Mouse (Mus musculus): ENCODE measurements around the gene Lgals1. TPM values are rescaled to one million over a fixed set of nuclear protein-coding genes. Genes with fewer than 3 reads are reported as not detected.
"Not testable (repeated sequence)": the region's sequence is repeated elsewhere in the genome, so short reads cannot be mapped to it uniquely, and the experiment has no call there.

The Lgals1 gene
- 10 to 100 TPM; 25.2 to 29.4 TPM for total RNA-seq (2021)

GRCm38 (mm10) chr15:78926021-78926919 is at the start of gene Lgals1:
Lgals1 (plus strand) TSS chr15:78926725.
- DNase-seq = peak; percentile 91
- intact Hi-C loops (cut with DNase I) = no loop called here

DNA sequence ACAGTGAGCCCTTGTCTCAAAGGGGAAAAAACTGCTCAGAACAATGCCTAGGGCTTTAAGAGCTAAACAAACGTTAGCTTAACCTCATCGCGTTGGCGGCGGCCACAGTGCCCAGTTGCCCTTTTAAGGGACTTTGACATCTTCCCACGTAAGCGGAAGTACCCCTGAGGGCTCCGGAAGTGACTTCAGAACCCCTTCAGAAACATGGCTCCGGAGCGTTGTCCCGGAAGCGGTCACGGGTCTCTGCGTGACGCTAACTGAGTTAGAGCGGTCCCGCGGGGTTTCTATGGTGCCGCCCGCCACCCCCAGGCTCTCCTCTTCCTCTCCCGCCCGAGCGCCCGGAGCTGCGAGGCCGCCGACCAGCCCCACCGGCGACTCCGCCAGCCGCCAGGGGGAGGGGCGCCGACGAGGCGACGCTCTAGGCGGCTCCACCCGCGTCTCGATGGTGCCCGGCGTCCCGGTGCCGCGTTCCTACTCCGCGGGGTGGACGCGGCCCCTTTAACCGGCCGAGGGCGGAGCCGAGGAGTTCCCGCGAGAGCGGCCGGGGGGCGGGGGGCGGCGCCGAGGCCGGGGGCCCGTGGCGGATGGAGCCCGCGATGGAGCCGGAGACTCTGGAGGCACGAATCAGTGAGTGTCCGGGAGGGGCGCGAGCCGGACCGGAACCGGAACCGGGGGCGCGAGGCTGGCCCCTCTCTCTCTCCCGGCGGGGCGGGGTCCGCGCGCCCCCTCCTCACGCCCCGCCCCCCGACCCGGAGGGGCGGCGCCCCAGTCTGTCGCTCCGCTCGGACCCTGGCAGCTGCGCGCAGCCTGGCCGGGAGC is 49.3 kb upstream of the Lgals1 start, which contains the start of gene Gga1:
Gene Gga1, plus strand, starts transcription at position 200 of the 819 bp plus-strand sequence.
- DNase-seq = peak; percentile 95
- intact Hi-C loops (cut with DNase I) = no loop called here

GRCm38 (mm10) chr15:78877810-78878390 is 48.6 kb upstream of the Lgals1 start:
- DNase-seq = no peak
- intact Hi-C loops (cut with DNase I) = no loop called here

DNA sequence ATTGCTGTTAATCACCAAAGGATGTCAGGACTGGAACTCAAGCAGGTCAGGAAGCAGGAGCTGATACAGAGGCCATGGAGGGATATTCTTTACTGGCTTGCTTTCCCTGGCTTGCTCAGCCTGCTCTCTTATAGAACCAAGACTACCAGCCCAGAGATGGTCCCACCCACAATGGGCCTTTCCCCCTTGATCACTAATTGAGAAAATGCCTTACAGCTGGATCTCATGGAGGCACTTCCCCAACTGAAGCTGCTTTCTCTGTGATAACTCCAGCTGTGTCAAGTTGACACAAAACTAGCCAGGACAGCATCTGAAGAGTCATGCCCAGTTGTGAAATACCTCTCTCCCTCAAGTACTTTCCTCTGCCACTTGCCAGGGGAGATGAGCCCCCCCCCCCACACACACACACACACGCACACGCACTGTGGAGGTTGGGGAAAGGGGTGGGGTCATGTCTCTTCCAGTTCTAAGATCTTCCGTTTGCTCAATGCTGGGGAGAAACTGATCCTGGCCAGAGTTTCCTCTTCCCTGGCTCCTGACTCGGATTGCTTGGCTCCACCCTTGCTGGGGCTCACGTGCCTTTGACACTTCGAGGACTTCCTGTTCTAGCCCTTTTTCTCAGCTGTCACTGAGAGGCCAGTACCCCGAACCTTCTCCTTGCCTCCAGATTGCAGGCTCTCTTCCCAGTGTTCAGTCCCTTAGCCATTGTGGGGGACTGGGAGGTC is 47.6 kb upstream of the Lgals1 start:
- intact Hi-C loops (cut with DNase I); DNase-seq: not testable (repeated sequence)

GRCm38 (mm10) chr15:78880432-78880831 is 46.1 kb upstream of the Lgals1 start:
- intact Hi-C loops (cut with DNase I) = no loop called here
- DNase-seq = no peak

DNA sequence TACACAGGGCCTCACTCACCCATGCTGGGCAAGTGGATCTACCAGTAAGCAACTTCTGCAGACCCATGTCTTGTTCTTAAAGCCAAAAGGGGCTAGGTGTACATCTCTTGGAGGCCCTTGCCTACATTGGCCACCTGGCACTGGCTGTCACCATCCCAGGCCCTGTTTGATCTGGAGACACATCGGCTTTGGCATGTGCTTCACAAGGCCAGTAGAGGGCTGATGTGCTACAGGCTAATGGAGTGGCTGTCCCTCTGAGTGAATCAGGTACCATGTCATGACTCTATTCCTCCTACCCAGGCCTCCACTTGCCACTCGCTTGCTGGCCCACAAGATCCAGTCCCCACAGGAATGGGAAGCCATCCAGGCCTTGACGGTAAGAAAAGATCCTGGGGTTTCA is 44.7 kb upstream of the Lgals1 start:
- intact Hi-C loops (cut with DNase I) = no loop called here
- no peak for DNase-seq

DNA sequence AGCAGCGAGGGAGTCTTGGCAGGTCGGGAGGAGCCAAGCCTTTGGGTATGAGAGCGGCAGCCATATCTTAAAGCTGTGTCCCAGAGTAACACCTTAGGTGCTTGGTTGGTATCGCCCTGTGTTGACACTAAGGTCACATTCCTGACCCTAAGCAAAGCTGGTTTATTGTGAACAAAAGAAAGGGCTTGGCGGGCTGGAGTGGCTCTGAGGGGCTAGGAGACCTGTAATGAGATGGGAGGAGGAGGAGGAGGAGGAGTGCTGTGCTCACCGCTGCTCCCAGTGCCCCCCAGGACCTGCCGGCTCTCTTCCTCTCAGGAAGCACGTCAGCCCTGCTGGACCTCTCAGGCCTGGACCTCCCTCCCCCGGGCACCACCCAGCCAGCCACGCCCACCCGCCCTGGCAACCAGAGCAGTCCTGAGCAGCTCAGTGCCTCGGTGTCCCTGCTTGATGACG is 37.1 kb upstream of the Lgals1 start:
- intact Hi-C loops (cut with DNase I) = no loop called here

GRCm38 (mm10) chr15:78892440-78892839 is 34.1 kb upstream of the Lgals1 start:
- intact Hi-C loops (cut with DNase I) = no loop called here
- no peak for DNase-seq

More for the DNA sequence above, 37.1 kb upstream of the Lgals1 start:
- DNase-seq = no peak

DNA sequence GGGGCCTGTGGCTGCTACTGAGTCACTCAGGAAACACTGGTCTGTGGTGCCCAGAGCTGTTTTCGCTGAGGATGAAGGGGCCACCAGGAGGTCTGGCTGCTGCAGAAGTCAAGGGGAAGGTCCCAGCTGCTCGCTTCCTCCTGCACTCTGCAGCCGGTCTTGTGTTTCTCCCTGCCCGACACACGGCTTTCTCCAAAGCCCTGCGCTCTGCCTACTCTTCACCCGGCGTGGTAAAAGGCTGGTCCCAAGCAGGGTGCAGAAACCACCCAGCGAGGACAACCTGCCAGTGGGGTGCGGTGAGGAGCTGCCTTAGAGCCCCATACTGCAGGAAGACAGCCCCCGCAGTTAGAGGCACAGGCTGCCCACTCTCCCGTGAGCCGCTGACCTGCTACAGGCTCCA is 31.8 kb upstream of the Lgals1 start:
- no peak for DNase-seq
- intact Hi-C loops (cut with DNase I) = no loop called here

DNA sequence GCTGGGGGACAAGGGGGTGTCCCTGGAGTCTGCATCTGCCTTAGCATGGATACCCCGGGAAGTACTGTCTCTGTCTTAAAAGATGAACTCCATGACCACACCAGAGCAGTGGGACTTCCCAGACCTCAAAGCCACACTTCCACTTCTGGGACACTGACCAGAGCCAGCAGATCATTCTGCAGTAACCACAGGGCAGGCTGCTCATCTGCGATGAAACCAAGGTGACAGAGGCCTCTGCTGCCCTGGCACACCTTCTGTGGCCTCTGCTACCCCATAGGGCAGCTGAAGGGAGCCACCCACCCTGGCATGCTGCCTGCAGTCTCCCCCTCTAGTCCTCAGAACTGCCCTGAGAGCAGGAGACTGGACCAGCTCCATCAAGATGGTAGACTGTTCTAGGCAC is 30.8 kb upstream of the Lgals1 start:
- intact Hi-C loops (cut with DNase I) = no loop called here
- no peak for DNase-seq

DNA sequence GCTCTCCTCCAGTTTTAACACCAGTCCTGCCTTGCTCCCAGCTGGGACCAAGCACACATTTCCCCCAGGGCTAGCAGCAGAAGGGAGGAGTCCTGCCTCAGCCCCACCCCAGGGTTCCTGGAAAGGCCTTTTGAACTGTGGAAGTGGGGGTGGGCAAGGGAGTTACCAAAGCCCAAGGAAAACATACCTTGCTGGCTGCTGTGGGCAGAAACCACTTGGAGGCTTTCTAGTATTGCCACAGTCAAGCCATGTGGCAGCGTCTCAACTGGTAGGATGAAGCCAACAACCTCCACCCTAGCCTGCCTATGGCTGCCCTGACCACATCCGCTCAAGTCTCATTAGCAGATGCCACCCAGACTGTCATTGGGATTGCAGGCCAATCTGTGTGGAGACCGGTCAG is 30.4 kb upstream of the Lgals1 start:
- intact Hi-C loops (cut with DNase I) = no loop called here
- DNase-seq = no peak

- intact Hi-C loops (cut with DNase I) = no loop called here
- no peak for DNase-seq
Measured at GRCm38 (mm10) chr15:78897488-78897887, 29.0 kb upstream of the Lgals1 start.

- intact Hi-C loops (cut with DNase I) = no loop called here
- no peak for DNase-seq
Measured at GRCm38 (mm10) chr15:78898507-78899001, 28.0 kb upstream of the Lgals1 start.

DNA sequence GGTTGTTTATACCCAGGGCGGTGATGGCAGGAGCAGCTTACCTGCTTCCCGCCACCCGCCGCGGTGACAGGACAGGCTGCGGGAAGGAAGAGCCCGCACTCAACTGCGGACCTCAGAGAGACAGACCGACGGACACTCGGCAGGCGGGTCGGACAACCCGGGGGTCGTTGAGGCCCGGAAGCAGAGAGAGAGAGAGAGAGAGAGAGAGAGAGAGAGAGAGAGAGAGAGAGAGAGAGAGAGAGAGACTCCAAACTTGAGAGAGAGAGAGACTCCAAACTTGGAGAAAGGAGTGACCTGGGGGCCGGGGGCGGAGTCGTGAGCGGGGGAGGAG is 27.2 kb upstream of the Lgals1 start, which contains the start of gene Gm49510:
Gene Gm49510, plus strand, starts transcription at position 259 of the 331 bp plus-strand sequence.
- no peak for DNase-seq
- intact Hi-C loops (cut with DNase I) = no loop called here

GRCm38 (mm10) chr15:78899740-78900584 is 26.6 kb upstream of the Lgals1 start, which contains the start of gene Sh3bp1:
Sh3bp1 (plus strand) TSS chr15:78899768.
- intact Hi-C loops (cut with DNase I) = no loop called here
- peak; percentile 41 for DNase-seq

- DNase-seq = no peak
- intact Hi-C loops (cut with DNase I) = no loop called here
Measured at GRCm38 (mm10) chr15:78900585-78901421, 25.7 kb upstream of the Lgals1 start.

DNA sequence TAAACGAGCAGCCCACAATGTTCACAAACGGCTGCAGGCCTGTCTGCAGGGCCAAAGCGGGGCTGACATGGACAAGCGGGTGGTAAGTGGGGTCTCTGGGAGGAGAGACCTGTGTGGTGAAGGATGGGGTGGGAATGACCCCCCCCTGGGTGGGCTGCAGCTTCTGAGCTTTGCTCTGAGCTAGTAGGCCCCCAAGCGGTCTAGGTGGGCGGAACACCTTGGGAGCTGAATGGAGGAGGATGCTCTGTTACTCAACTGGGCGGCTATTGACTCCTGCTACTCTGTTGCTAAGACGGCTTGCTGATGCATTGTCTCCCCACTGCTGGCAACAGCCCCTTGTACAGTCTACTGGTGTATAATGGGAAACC is 25.1 kb upstream of the Lgals1 start:
- DNase-seq = no peak
- intact Hi-C loops (cut with DNase I) = no loop called here

DNA sequence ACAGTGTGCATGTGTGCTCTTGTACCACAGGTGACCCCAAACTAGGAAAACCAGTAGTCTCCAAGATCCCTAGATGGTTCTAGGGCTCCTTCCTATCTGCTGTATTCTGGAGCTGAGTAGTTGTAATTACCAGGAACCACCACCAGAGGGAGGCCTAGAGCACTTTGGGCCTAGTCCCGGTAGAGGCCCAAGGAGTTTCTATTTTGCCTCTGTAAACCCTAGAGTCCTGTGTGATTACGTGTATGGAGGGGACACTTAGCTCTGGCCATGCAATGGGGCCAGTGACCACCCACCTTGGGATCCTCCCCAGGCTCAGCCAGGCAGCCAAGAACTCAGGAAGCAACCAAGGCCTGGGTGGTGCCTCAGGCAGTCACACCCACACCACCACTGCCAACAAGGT is 23.3 kb upstream of the Lgals1 start:
- intact Hi-C loops (cut with DNase I) = no loop called here
- DNase-seq = peak; percentile 83

- intact Hi-C loops (cut with DNase I) = no loop called here
- DNase-seq = no peak
Measured at GRCm38 (mm10) chr15:78908399-78908798, 18.1 kb upstream of the Lgals1 start.
